Mouse (Mus musculus): Measurements from ENCODE around the gene Sh3tc1. TPM values are rescaled to one million over a fixed set of nuclear protein-coding genes. Genes with fewer than 3 reads are reported as not detected.

The Sh3tc1 gene
- 4.5 TPM for polyA plus RNA-seq (2017; shearing (Covaris generic))

DNA sequence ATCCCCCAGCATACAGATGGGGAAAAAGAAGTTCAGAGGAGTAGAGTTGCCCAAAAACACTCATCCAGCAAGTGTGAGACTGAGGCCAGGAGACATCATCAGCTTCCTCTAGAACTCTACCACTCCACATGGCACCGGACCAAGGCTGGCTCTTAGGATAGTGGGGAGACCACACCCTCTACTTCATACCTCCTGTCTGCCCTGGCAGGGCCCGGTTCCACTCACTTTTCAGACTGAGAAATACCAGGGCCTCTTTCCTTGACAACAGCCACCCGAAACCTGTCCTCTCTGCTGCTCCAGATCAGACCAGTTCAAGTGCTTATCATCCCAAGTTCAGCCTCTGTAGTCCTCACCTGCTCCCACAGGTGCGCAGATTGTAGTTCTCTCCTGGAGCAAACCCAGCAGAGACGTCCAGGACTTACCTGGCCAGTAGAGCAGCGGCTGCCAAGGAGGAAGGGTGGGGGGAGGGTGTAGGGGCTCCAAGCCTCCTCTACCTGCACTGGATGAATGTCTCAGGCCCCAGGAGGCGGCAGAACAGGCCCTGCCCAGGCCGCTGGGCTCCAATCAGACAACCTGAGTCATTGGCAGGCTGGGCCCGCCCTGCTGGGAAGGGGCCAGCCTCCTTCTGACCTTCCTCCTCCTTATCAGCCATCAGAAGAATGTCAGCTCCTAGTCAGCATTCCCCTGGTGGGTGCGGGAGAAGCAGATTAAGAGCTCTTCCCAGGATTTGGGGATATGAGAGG, at the start of gene Sh3tc1:
Gene Sh3tc1 (minus strand): TSS at position 452 of the 743 bp plus-strand sequence.

DNA sequence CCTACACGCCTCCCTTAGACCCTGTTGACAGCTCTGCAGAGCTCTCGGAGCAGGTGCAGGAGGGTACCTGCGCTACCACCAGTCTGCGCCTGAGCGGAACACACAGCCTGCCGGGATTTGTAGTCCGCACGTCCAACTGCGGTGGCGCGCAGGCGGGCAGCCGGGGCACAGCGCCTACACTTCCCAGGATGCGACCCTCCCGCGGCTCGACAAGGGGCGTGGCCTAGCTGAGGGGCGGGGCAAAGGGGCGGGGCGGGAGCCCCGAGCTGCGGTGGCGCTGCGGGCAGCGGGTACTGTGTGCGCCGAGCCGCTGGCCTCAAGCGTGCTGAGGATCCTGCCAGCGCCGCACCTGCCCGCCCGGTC, 17.8 kb upstream of the Sh3tc1 start, which contains the start of gene Ablim2:
Gene Ablim2 (plus strand): TSS at position 242 of the 363 bp plus-strand sequence.

DNA sequence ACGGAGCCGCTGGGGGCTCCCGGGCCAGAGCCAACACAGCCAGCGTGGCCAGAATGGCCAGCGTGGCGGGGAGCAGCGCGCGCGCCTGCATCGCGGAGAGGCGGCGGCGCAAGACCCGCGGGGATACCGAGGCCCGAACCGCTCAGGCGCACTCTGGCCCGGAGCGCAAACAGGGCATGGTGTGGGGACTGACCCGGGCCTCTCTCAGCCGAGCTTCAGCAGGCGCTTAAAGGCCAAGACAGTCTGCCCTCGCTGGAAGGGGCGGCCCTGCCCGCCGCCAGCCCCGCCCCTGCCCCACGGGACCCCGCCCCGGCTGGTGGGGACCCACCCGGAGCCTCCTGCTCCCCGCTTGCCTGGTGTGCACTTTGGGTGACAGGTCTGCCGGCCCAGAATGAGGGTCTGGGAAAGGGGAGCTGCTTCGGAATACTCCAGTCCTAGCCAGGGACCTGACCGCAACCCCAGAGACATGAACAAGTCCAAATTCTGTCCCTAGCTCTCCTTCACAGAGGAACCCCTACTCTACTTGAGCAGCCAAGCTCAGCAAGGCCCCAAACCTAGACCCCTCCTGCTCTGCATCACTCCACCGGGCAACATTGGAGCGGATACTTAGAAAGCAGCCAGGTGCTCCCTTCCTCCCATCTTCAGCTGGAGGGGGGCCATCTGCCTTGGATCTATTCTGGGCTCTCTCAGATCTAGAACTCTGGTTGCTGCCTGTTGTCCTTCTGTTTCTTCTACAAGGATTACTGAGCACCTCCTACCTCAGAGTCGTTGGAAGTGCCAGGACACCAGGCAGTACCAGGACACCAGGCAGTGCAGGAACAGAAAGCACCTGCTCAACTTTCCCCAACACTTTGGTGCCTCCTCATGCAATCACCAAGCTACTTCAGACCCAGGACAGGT, 60.3 kb downstream of the Sh3tc1 start, which contains the start of gene Htra3:
Gene Htra3 (minus strand): TSS at position 527 of the 900 bp plus-strand sequence.

Other genes starting within 250 kb of the Sh3tc1 start
- not detected for gene Cpz, start 214.3 kb downstream of the Sh3tc1 start, polyA plus RNA-seq (2017; shearing (Covaris generic))
- 9.5 TPM for gene Trmt44, start 164.9 kb downstream of the Sh3tc1 start, polyA plus RNA-seq (2017; shearing (Covaris generic))
- gene Acox3, start 156.9 kb downstream of the Sh3tc1 start, polyA plus RNA-seq (2017; shearing (Covaris generic)), result 48.4 TPM
- gene Htra3, start 60.2 kb downstream of the Sh3tc1 start, polyA plus RNA-seq (2017; shearing (Covaris generic)), result not detected
- gene Ablim2, start 17.9 kb upstream of the Sh3tc1 start, polyA plus RNA-seq (2017; shearing (Covaris generic)), result 5.5 TPM
- 9.3 TPM for gene Afap1, start 153.3 kb upstream of the Sh3tc1 start, polyA plus RNA-seq (2017; shearing (Covaris generic))

All from activated CD4-positive, CD25-positive, alpha-beta regulatory T cell, adult 9 weeks (primary cell).